Mouse (Mus musculus): ENCODE measurements around the gene Ppp1r12a. TPM values are rescaled to one million over a fixed set of nuclear protein-coding genes. Genes with fewer than 3 reads are reported as not detected.
A peak's percentile ranks its signal among the peaks of the same experiment; 100 is the strongest.

Gene Ppp1r12a
- polyA plus RNA-seq, 1 experiment from 2014 or later, result 104 TPM

DNA sequence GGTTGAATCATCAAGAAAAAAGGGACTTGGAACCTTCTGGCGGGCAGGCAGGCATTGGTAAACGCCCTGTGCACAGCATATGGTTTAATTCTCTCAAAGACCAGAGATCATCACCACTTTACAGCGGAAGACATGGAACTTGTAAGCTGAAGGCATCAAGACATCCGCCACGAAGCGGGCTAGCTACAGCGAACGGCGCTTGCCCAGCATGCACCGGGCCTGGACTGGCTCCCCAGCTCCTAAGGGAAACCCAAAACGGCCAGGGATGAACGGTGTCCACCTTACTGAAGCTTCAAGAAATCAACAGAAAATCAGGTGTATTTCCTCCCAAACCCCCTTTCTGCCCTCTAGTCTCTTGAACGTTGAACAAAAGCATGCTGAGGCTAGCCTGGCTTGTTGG, 136.3 kb downstream of the Ppp1r12a start:
- Histone ChIP-seq H3K4me2 (no peak overlapping the region), H3K27me3 (no peaks in the 10 kb centered on the region), H3K27ac (no peak overlapping the region), H3K36me3 (no peaks in the 10 kb centered on the region), H3K4me3 (no peak overlapping the region), H3K4me1 (no peaks in the 10 kb centered on the region), H3K9ac (no peak overlapping the region), H3K9me3 (no peaks in the 10 kb centered on the region)
- ATAC-seq (ENCODE audit: borderline replicate concordance, extremely low read depth, low FRiP score, low TSS enrichment), result no peak
- 94% methylated on average over 13 of the region's 13 CpGs for WGBS

DNA sequence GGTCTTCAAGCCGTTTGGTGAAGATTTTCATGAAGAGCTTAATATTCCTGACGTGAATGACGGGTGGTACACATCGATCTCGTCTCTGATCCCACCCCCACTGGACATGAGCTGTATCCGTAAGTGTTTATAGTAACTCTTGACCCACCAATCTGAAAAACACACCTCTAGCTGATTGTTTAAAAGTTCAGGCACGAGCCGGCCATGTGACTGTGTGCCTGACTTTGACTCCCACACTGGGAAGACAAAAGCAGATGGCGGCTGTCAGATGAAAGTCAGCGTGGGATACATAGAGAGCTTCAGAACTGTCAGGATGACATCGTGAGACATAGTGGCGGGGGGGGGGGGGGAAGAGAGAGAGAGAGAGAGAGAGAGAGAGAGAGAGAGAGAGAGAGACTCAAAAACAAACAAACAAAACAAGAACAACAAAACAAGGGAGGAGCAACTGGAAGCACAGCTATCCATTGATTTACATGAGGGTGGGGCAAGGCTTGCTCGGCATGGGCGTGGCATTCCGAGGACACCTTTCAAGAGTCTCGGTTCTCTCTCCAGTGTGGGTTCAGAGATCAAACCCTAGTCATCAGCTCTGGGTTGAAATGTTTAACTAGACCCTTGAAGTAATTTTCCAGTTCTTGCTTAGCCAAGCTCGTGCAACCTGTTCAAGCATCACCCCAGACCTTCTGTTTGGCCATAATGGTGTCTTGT, 137.0 kb downstream of the Ppp1r12a start:
- H3K36me3 ChIP-seq, result no peaks in the 10 kb centered on the region
- H3K4me1 ChIP-seq, result no peaks in the 10 kb centered on the region
- H3K27me3 ChIP-seq, result no peaks in the 10 kb centered on the region
- no peak overlapping the region for H3K4me2 ChIP-seq
- no peak overlapping the region for H3K9ac ChIP-seq
- no peak overlapping the region for H3K4me3 ChIP-seq
- no peak overlapping the region for H3K27ac ChIP-seq
- H3K9me3 ChIP-seq, result no peaks in the 10 kb centered on the region
- no peak for ATAC-seq (ENCODE audit: borderline replicate concordance, extremely low read depth, low FRiP score, low TSS enrichment)
- WGBS, result 55% methylated on average over 16 of the region's 17 CpGs

DNA sequence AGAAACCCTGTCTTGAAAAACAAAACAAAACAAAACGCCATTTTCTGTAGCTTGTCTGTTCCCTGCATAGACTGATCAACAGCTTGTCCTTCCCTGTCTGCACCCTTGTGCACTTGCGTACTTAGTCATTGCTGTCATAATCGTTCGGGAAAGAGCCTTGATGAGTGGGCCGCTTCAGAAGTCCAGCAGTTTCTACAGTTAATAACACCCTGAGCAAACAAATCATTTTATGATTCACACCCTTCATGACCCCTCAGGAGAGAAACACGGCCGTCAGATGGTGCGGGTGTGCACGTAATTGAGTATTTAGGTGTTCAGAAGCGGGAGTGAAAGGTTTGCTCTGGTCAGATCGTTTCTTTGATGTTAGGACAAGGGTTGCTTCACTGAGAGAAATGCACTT, 137.8 kb downstream of the Ppp1r12a start:
- no peak overlapping the region for H3K4me2 ChIP-seq
- no peak overlapping the region for H3K27ac ChIP-seq
- 35% methylated on average over 11 of the region's 11 CpGs for WGBS
- H3K4me3 ChIP-seq, result no peak overlapping the region
- no peaks in the 10 kb centered on the region for H3K4me1 ChIP-seq
- no peak for ATAC-seq (ENCODE audit: borderline replicate concordance, extremely low read depth, low FRiP score, low TSS enrichment)
- no peaks in the 10 kb centered on the region for H3K9me3 ChIP-seq
- H3K36me3 ChIP-seq, result no peaks in the 10 kb centered on the region
- H3K9ac ChIP-seq, result no peak overlapping the region
- no peaks in the 10 kb centered on the region for H3K27me3 ChIP-seq

DNA sequence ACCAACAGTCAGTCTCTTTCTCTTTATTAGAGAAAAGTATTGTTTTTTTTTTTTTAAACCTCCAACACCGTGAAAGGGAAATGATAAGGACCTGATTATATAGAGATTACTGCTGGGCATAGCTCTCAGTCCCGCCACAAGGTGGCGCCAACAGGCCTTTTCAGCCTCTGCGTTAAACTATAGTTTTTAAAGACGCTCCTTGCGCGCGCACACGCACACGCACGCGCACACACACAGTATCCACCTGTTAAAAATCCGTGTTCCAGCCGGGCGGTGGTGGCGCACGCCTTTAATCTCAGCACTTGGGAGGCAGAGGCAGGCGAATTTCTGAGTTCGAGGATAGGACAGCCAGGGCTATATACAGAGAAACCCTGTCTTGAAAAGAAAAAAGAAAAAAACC, 138.8 kb downstream of the Ppp1r12a start:
- H3K9me3 ChIP-seq, result no peaks in the 10 kb centered on the region
- no peaks in the 10 kb centered on the region for H3K4me1 ChIP-seq
- no peak overlapping the region for H3K9ac ChIP-seq
- ATAC-seq (ENCODE audit: borderline replicate concordance, extremely low read depth, low FRiP score, low TSS enrichment), result peak; percentile 57; the same call in 1 of the 2 replicates
- no peaks in the 10 kb centered on the region for H3K27me3 ChIP-seq
- no peak overlapping the region for H3K4me3 ChIP-seq
- no peak overlapping the region for H3K27ac ChIP-seq
- H3K36me3 ChIP-seq, result no peaks in the 10 kb centered on the region
- peak overlapping the region; percentile 42; the same call in 1 of the 2 replicates for H3K4me2 ChIP-seq
- 12% methylated on average over 19 of the region's 19 CpGs for WGBS

DNA sequence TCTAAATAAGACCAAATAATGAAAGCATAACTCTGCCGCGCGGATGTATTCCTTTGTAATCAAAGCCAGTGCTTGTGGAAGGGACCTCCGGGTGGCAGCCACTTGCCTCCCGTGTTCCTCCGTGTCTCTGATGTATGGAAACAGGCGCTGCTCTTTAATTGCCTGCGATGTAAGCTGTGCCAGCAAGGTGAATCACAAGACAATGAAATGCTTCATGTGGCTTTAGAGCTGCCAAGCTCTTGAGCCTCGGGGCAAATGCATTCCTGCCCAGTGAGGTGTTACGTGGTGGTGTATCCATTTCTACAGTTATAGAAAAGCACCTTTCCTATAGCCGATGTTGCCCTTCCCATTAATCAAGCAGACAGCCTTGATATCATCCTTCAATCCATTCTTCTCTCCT, 145.8 kb downstream of the Ppp1r12a start:
- 60% methylated on average over 11 of the region's 11 CpGs for WGBS
- Histone ChIP-seq H3K9ac (no peak overlapping the region), H3K36me3 (no peaks in the 10 kb centered on the region), H3K27ac (no peak overlapping the region), H3K4me2 (no peak overlapping the region), H3K27me3 (no peaks in the 10 kb centered on the region), H3K4me3 (no peak overlapping the region), H3K4me1 (no peaks in the 10 kb centered on the region), H3K9me3 (no peaks in the 10 kb centered on the region)
- no peak for ATAC-seq (ENCODE audit: borderline replicate concordance, extremely low read depth, low FRiP score, low TSS enrichment)

DNA sequence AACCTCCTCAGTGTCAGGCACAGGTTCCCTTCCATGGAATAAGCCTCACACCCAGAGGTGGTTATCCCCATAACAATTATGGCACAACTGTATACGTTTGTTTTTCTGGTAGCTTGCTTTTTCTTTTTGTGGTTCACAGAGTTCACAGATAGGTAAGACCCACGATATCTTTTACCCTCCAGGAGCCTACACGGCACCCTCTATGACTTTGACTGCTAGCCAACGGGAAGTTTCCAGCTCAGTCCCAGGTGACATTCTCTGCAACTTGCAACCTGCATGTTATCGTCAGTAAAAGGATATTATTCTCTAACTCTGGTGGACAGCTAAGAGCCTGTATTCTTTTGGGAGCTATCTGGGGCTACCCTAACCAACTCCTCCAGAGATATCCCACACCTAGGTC, 148.2 kb downstream of the Ppp1r12a start:
- Histone ChIP-seq H3K9ac (no peak overlapping the region), H3K9me3 (no peaks in the 10 kb centered on the region), H3K36me3 (no peaks in the 10 kb centered on the region), H3K4me3 (no peak overlapping the region), H3K27ac (no peak overlapping the region), H3K4me2 (no peak overlapping the region), H3K27me3 (no peaks in the 10 kb centered on the region), H3K4me1 (no peaks in the 10 kb centered on the region)
- ATAC-seq (ENCODE audit: borderline replicate concordance, extremely low read depth, low FRiP score, low TSS enrichment), result no peak
- WGBS, result 80% methylated on average over 5 of the region's 5 CpGs

DNA sequence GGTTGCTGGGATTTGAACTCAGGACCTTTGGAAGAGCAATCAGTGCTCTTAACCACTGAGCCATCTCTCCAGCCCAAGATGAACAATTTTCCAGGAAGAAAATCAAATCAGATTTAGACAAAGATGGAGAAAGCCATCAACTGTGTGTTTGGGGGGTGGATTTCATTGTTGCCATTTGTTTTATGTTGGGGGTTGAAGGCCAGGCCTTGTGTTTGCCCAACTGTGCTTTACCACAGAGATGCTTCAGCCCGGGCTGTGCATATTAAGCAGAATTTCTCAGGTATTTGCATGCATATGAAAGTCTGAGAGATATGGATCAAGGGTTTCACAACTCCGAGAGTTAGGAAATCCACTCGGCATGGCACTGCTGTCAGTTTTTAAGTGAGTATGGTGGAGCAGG, 149.4 kb downstream of the Ppp1r12a start:
- H3K9ac ChIP-seq, result no peak overlapping the region
- H3K4me1 ChIP-seq, result no peaks in the 10 kb centered on the region
- H3K36me3 ChIP-seq, result no peaks in the 10 kb centered on the region
- no peaks in the 10 kb centered on the region for H3K27me3 ChIP-seq
- WGBS, result 79% methylated on average over 3 of the region's 3 CpGs
- no peak overlapping the region for H3K4me2 ChIP-seq
- no peak overlapping the region for H3K4me3 ChIP-seq
- no peaks in the 10 kb centered on the region for H3K9me3 ChIP-seq
- no peak overlapping the region for H3K27ac ChIP-seq
- no peak for ATAC-seq (ENCODE audit: borderline replicate concordance, extremely low read depth, low FRiP score, low TSS enrichment)

DNA sequence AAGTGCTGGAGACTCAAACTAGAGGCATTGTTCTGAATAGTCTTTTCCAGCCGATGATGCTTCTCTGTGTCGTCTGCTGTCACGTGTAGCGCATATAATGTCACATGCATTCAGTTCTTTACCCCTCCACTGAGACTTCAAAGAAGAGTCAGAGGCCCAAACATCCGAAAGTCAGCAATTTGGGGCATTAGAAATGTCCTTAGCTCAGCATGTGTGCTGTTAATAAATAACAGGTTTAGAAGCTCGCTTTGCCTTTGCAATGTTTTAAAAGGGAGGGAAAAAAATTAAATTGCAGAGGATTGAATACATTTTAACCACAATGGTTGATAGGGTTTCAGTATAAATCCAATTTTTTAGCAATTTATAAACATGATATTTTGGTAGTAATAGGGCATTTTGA, 151.9 kb downstream of the Ppp1r12a start:
- Histone ChIP-seq H3K4me1 (no peaks in the 10 kb centered on the region), H3K9me3 (no peaks in the 10 kb centered on the region), H3K4me3 (no peak overlapping the region), H3K27me3 (no peaks in the 10 kb centered on the region), H3K4me2 (no peak overlapping the region), H3K36me3 (no peaks in the 10 kb centered on the region), H3K9ac (no peak overlapping the region), H3K27ac (no peak overlapping the region)
- 81% methylated on average over 6 of the region's 6 CpGs for WGBS
- no peak for ATAC-seq (ENCODE audit: borderline replicate concordance, extremely low read depth, low FRiP score, low TSS enrichment)

DNA sequence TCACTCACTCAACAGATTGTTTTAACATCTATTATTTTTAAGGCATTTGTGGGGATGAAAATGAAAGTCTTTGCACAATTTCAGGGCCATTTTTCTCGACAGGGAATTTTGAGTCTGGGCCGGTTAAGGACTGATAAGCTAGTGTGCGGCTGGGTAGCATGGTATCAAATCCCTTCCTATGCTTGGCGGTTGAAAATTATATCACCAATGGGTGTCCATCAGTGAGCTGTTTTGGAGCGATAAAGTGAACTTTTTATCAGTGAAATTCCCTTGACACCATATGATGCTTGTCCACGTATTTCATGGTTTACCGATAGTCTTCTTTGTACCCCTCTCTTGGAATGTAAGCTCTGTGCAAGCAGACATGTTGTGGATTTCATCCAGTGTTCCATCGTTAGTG, 152.4 kb downstream of the Ppp1r12a start:
- H3K4me2 ChIP-seq, result no peak overlapping the region
- H3K9me3 ChIP-seq, result no peaks in the 10 kb centered on the region
- 77% methylated on average over 8 of the region's 8 CpGs for WGBS
- H3K27ac ChIP-seq, result no peak overlapping the region
- ATAC-seq (ENCODE audit: borderline replicate concordance, extremely low read depth, low FRiP score, low TSS enrichment), result no peak
- H3K4me1 ChIP-seq, result no peaks in the 10 kb centered on the region
- H3K4me3 ChIP-seq, result no peak overlapping the region
- no peaks in the 10 kb centered on the region for H3K36me3 ChIP-seq
- no peak overlapping the region for H3K9ac ChIP-seq
- H3K27me3 ChIP-seq, result no peaks in the 10 kb centered on the region

DNA sequence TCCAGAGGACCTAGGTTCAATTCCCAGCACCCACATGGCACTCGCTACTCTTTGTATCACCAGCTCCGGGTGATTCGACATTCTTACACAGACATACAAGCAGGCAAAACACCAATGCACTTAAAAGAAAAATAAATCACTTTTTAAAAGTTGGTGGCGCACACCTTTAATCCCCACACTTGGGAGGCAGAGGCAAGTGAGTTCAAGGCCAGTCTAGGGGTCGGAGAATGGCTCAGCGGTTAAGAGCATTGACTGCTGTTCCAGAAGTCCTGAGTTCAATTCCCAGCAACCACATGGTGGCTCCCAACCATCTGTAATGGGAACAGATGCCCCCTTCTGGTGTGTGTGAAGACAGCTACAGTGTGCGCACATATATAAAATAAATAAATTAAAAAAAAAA, 153.2 kb downstream of the Ppp1r12a start:
- no peak for ATAC-seq (ENCODE audit: borderline replicate concordance, extremely low read depth, low FRiP score, low TSS enrichment)

DNA sequence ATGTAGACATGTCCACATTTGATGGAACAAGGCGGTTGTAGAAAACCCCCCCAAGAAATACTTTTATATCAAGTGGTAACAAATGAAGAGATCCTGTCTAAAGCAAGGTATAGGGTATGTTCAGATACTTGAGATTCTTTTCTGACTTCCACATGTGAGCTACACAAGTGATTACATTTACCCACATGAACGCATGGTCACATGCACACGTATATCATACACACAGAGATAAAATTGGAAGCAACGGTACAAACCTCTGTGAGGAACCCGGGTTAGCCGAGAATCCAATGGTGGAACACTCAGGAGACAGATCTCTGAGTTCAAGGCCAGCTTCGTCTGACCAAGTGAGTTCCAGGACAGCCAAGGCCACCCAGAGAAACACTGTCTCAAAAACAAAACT, 166.4 kb downstream of the Ppp1r12a start:
- no peaks in the 10 kb centered on the region for H3K4me1 ChIP-seq
- WGBS, result 83% methylated on average over 7 of the region's 7 CpGs
- no peaks in the 10 kb centered on the region for H3K27me3 ChIP-seq
- no peak overlapping the region for H3K4me2 ChIP-seq
- H3K4me3 ChIP-seq, result no peak overlapping the region
- ATAC-seq (ENCODE audit: borderline replicate concordance, extremely low read depth, low FRiP score, low TSS enrichment), result no peak
- no peak overlapping the region for H3K27ac ChIP-seq
- H3K36me3 ChIP-seq, result no peaks in the 10 kb centered on the region
- H3K9ac ChIP-seq, result no peak overlapping the region
- no peaks in the 10 kb centered on the region for H3K9me3 ChIP-seq

More for the DNA sequence above, 153.2 kb downstream of the Ppp1r12a start:
- no peaks in the 10 kb centered on the region for H3K9me3 ChIP-seq
- WGBS, result 93% methylated on average over 7 of the region's 7 CpGs
- no peak overlapping the region for H3K4me3 ChIP-seq
- H3K4me2 ChIP-seq, result no peak overlapping the region
- H3K9ac ChIP-seq, result no peak overlapping the region
- no peaks in the 10 kb centered on the region for H3K4me1 ChIP-seq
- H3K27ac ChIP-seq, result no peak overlapping the region
- no peaks in the 10 kb centered on the region for H3K27me3 ChIP-seq
- H3K36me3 ChIP-seq, result no peaks in the 10 kb centered on the region

DNA sequence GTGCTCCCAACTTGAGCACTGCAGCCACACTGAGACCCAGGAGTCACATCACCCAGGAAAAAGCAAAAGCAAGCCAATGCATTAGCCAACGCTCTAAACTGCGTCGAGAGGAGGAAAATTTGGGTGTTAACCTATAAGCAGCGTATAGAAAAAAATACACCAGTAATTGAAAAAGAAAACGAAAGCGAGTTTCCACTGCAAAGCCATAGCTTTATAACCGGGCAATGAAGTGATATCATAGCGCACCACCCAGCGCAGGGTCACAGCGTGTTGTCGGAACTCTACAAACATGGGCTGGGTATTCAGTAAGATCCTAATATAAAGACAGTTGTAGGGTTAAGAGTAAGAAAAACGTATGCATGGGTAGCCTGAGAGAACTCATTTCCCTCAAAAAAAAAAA, 167.0 kb downstream of the Ppp1r12a start:
- H3K27ac ChIP-seq, result no peak overlapping the region
- H3K36me3 ChIP-seq, result no peaks in the 10 kb centered on the region
- 87% methylated on average over 12 of the region's 12 CpGs for WGBS
- no peak overlapping the region for H3K4me2 ChIP-seq
- no peak overlapping the region for H3K9ac ChIP-seq
- H3K9me3 ChIP-seq, result no peaks in the 10 kb centered on the region
- no peak overlapping the region for H3K4me3 ChIP-seq
- no peak for ATAC-seq (ENCODE audit: borderline replicate concordance, extremely low read depth, low FRiP score, low TSS enrichment)
- no peaks in the 10 kb centered on the region for H3K27me3 ChIP-seq
- H3K4me1 ChIP-seq, result no peaks in the 10 kb centered on the region

DNA sequence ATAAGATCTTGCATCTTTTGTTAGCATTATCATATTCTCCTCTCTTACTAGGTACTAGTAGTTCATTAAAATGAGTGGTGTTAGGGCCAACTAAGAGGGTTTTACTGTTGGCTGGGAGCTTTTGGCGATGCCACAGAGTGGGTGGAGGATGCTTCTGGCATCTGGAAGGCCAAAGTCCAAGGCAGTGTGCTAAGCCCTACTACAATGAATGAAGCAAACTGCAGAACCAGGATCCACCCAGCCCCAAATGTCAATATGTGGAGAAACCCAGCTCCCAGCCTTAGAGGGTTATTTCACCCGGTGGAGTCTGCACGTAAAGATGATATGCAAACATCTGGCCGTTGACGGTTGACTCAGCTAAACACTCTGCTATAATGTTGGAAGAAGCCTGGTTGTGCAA, 167.8 kb downstream of the Ppp1r12a start:
- H3K9ac ChIP-seq, result no peak overlapping the region
- H3K4me3 ChIP-seq, result no peak overlapping the region
- no peak for ATAC-seq (ENCODE audit: borderline replicate concordance, extremely low read depth, low FRiP score, low TSS enrichment)
- peaks cover under 1% of the 10 kb centered on the region; the same call in 1 of the 2 replicates for H3K4me1 ChIP-seq
- WGBS, result 50% methylated on average over 5 of the region's 5 CpGs
- H3K27me3 ChIP-seq, result no peaks in the 10 kb centered on the region
- no peak overlapping the region for H3K27ac ChIP-seq
- no peaks in the 10 kb centered on the region for H3K36me3 ChIP-seq
- H3K9me3 ChIP-seq, result no peaks in the 10 kb centered on the region
- H3K4me2 ChIP-seq, result no peak overlapping the region

Measured in lung, embryonic 15.5 days (tissue).